Mouse (Mus musculus): Measurements from ENCODE around the gene Lst1.

DNA sequence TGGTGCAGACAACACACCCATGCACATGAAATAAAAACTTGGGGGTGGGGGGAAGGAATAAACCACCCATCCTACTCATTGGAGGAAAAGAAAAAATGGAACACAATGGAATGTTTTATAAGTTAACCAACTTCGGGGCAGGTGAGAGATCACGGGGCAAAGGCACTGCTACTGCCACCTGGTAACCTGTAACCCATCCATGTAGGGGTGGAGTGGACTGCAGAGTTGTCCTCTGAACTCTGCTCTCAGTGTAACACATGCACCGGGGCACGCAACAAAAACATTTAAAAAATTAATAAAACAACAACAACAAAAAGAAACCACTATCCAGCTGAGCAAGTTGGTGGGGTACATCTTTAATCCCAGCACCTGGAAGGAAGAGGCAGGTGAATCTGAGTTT is 36.1 kb downstream of the Lst1 start:
- TF ChIP-seq POLR2A (IDR thresholded peaks at IDR 0.05; ENCODE audit: borderline replicate concordance, extremely low read depth, insufficient read depth, insufficient read length, poor library complexity, severe bottlenecking) (no peak), CTCF (IDR thresholded peaks at IDR 0.05; ENCODE audit: borderline replicate concordance, extremely low read depth, insufficient read depth, insufficient read length) (no peak)
